Mouse (Mus musculus): ENCODE measurements around the gene Ogn. TPM values are rescaled to one million over a fixed set of nuclear protein-coding genes. Genes with fewer than 3 reads are reported as not detected.

Ogn gene
- 114 TPM for polyA plus RNA-seq (2014; fragmentation: Illumina TruSeq; extraction: RNeasy Lipid Tissue Mini Kit (QIAGEN cat#74804); ENCODE audit: low replicate concordance)

DNA sequence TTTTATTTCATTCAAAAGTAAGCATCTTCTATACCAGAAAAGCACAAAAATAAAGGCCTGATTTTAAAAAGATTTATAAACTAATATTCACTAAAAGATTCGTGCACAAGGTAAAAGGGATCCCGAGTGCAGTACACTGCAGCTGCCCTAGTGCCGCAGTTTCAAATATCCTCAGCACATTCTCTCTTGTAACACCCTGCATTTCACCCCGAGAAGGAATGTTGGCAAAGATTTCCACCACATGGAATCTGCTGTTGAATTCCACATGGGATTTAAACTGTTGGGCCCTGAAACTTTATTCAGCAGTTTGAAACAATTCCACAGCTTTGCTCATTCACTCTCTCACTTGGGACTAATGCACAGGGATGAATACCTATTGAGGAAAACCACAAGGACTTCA lies at the start of gene Ogn:
Ogn (plus strand) TSS at position 333 of the 400 bp plus-strand sequence.

DNA sequence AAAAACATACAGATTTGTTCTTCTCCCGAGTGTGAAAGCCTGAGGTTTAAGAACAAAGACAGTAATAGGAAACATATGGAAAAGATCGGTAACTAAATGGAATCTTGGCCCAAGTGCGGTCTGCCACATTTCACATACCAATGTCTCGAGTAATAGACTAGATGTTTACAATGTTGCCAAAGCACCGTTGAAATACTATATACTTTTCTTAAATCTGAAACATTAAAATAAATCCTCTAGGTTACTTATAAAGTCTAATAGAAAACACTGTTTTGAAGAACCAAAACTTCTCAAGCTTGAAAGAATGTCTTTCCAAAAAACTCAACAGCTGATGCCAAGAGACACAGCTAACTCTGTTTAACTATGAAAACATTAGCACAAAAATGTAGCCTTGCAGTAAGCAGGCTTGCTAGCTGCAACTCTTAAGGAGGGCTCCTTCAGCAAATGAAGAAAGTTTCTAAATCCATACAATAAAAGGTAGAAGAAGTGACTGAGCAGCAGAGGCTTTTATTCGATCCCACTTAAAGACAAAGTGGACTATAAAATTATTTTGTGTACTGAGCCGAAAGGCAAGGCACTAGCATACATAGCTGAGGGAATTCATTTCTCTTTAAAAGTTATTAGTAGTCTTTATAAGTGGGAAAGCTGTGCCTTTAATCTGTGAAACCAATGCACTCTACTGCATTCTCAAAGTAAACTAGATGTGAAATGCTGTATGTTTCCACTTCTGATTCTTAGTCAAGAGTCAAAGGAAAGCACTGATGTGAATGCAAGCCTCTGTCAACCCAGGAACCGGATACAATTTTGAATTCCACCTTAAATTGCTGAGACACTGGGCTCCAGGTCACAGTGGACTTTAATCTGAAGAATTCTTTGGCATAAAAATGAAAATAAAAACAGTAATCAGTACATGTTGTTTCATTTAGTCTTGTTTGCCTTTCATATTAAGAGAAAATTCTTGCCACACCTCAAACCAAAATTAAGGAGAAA lies 26.0 kb upstream of the Ogn start, which contains the start of gene Omd:
Omd (plus strand) TSS at position 922 of the 990 bp plus-strand sequence.

DNA sequence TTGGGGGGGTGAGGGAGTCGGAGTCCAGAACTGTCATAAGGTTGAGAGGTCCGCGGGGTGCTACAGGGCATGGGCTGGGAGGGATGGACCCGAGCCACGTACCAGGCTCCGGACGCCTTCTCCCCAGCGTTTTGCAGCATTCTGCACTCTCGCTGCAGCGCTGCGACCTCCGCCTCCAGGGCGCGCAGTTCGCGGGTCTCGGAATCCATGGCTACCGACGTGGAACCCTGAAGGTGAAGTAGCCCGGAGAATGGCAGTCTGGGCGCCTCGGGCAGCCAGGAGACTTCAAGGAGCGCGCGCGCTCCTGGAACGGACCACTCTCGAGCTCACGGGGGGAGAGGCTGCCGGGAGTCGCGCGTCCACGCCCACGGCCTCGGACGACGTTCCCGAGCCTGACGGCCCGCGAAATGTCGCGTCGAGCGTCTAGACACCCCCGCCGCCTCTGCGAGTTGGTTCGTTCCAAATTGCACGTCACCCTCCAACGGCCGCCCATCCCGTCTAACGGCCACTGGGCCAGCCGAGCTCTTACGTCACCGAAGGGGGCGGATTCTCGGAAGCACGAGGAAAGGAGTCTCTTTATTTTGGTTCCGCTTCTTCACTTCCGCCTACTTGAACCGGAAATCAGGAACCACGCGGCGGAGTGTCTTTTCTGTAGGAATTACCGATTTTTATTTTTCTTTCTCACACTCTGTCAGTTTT lies 44.8 kb downstream of the Ogn start, which contains the start of the genes Cenpp and Nol8:
Cenpp (minus strand) TSS at position 305 of the 699 bp plus-strand sequence.
Nol8 (plus strand) TSS at position 598 of the 699 bp plus-strand sequence.

Other genes starting within 250 kb of the Ogn start
- gene Ippk, start 186.8 kb upstream of the Ogn start, polyA plus RNA-seq (2014; fragmentation: Illumina TruSeq; extraction: RNeasy Lipid Tissue Mini Kit (QIAGEN cat#74804); ENCODE audit: low replicate concordance), result 7.2 TPM
- gene Tes3-ps, start 114.7 kb upstream of the Ogn start, polyA plus RNA-seq (2014; fragmentation: Illumina TruSeq; extraction: RNeasy Lipid Tissue Mini Kit (QIAGEN cat#74804); ENCODE audit: low replicate concordance), result 0.67 TPM
- gene Ecm2, start 103.2 kb upstream of the Ogn start, polyA plus RNA-seq (2014; fragmentation: Illumina TruSeq; extraction: RNeasy Lipid Tissue Mini Kit (QIAGEN cat#74804); ENCODE audit: low replicate concordance), result 8.3 TPM
- 57.0 TPM for gene Aspn, start 63.6 kb upstream of the Ogn start, polyA plus RNA-seq (2014; fragmentation: Illumina TruSeq; extraction: RNeasy Lipid Tissue Mini Kit (QIAGEN cat#74804); ENCODE audit: low replicate concordance)
- 0.37 TPM for gene Omd, start 25.6 kb upstream of the Ogn start, polyA plus RNA-seq (2014; fragmentation: Illumina TruSeq; extraction: RNeasy Lipid Tissue Mini Kit (QIAGEN cat#74804); ENCODE audit: low replicate concordance)
- 20.4 TPM for gene Cenpp, start 44.7 kb downstream of the Ogn start, polyA plus RNA-seq (2014; fragmentation: Illumina TruSeq; extraction: RNeasy Lipid Tissue Mini Kit (QIAGEN cat#74804); ENCODE audit: low replicate concordance)
- gene Nol8, start 45.0 kb downstream of the Ogn start, polyA plus RNA-seq (2014; fragmentation: Illumina TruSeq; extraction: RNeasy Lipid Tissue Mini Kit (QIAGEN cat#74804); ENCODE audit: low replicate concordance), result 25.5 TPM
- 35.0 TPM for gene Iars, start 74.1 kb downstream of the Ogn start, polyA plus RNA-seq (2014; fragmentation: Illumina TruSeq; extraction: RNeasy Lipid Tissue Mini Kit (QIAGEN cat#74804); ENCODE audit: low replicate concordance)
- gene Gm30302, start 191.0 kb downstream of the Ogn start, polyA plus RNA-seq (2014; fragmentation: Illumina TruSeq; extraction: RNeasy Lipid Tissue Mini Kit (QIAGEN cat#74804); ENCODE audit: low replicate concordance), result not detected